Mouse (Mus musculus) kidney, embryonic 14.5 days (tissue): ENCODE data around the gene Zfp36l1. TPM values are rescaled to one million over a fixed set of nuclear protein-coding genes. Genes with fewer than 3 reads are reported as not detected.
A peak's percentile ranks its signal among the peaks of the same experiment; 100 is the strongest.

Experiments used
- ATAC-seq: fragments of 200-750 bp; cut with Nextera tagmentation; 2 replicates; pipeline ENCODE4 v1.8.0; 2017; ENCODE audit warnings: moderate number of reproducible peaks, mild to moderate bottlenecking, moderate TSS enrichment, moderate library complexity; ENCODE audit not compliant: low FRiP score, low TSS enrichment
- H3K27ac ChIP-seq: fragments of 300-500 bp; sonication (generic); 2 replicates; pipeline ENCODE4 v1.5.1; 2014; ENCODE audit warnings: low read depth, mild to moderate bottlenecking, low read length, moderate library complexity, mixed read lengths
- H3K27me3 ChIP-seq: fragments of 300-500 bp; sonication (generic); 2 replicates; pipeline ENCODE4 v1.6.1; 2014; ENCODE audit warnings: mild to moderate bottlenecking, low read length; ENCODE audit not compliant: control insufficient read depth, insufficient read depth
- H3K36me3 ChIP-seq: fragments of 300-500 bp; sonication (generic); 2 replicates; pipeline ENCODE4 v1.6.1; 2014; ENCODE audit warnings: low read length, mixed read lengths; ENCODE audit not compliant: control insufficient read depth, insufficient read depth
- H3K4me1 ChIP-seq: fragments of 300-500 bp; sonication (generic); 2 replicates; pipeline ENCODE4 v1.6.1; 2014; ENCODE audit warnings: low read length, mixed read lengths; ENCODE audit not compliant: control insufficient read depth, insufficient read depth
- H3K4me2 ChIP-seq: fragments of 300-500 bp; sonication (generic); replicated peaks from 2 replicates; pipeline ENCODE4 v1.6.1; 2014; ENCODE audit warnings: low read depth, mild to moderate bottlenecking, low read length
- H3K4me3 ChIP-seq: fragments of 300-500 bp; sonication (generic); 2 replicates; pipeline ENCODE4 v1.5.1; 2014; ENCODE audit warnings: mild to moderate bottlenecking, low read length
- H3K9ac ChIP-seq: fragments of 300-500 bp; sonication (generic); 2 replicates; pipeline ENCODE4 v1.6.1; 2014; ENCODE audit warnings: low read depth, mild to moderate bottlenecking, low read length, moderate library complexity
- H3K9me3 ChIP-seq: fragments of 300-500 bp; sonication (generic); 2 replicates; pipeline ENCODE4 v1.6.1; 2016; ENCODE audit warnings: low read length; ENCODE audit not compliant: control insufficient read depth
- WGBS: fragments of 180-500 bp; shearing (Covaris S2); extraction: QIAGEN DNeasy Blood & Tissue Kit; methylation state at CpG from one replicate; pipeline ENCODE4 v1.1.7; 2014; 5-methylcytosine and 5-hydroxymethylcytosine counted together
- polyA plus RNA-seq: library from polyadenylated mRNA; unstranded; fragments of >200 nt; fragmentation: Nextera tagmentation; extraction: Ambion mirVana; gene quantifications from 2 replicates; pipeline ENCODE4 v1.2.1, GENCODE M21; 2014

Gene Zfp36l1
- polyA plus RNA-seq, 1 experiment from 2014 or later = 175 TPM

DNA sequence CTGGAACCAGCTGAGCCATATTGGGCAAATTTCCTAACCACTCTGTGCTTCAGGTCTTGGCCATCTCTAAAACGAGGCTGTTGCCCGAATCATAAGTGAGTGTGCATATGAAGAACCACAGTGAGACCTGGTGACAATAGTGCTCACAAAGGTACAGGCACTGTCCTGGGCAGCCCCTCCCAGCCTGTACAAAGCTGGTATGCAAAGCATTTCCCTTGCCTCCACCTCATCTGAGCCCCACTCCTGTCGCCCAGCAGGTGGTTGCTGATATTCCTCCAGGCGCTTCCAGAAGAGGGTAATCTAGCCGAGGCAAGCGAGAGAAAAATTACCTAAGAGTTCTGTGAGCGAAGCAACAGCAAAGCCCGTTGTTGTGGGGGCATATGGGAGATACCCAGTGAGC lies 21.7 kb downstream of the Zfp36l1 start:
- peaks cover 29% of the 10 kb centered on the region for H3K4me1 ChIP-seq
- H3K4me2 ChIP-seq = no peak overlapping the region
- H3K36me3 ChIP-seq = no peaks in the 10 kb centered on the region
- peak; percentile 65 for ATAC-seq
- H3K9me3 ChIP-seq = no peaks in the 10 kb centered on the region
- H3K27me3 ChIP-seq = no peaks in the 10 kb centered on the region
- H3K9ac ChIP-seq = no peak overlapping the region
- peak overlapping the region; percentile 74; the same call in 1 of the 2 replicates for H3K27ac ChIP-seq
- H3K4me3 ChIP-seq = no peak overlapping the region
- 40% methylated on average over 8 of the region's 8 CpGs for WGBS

DNA sequence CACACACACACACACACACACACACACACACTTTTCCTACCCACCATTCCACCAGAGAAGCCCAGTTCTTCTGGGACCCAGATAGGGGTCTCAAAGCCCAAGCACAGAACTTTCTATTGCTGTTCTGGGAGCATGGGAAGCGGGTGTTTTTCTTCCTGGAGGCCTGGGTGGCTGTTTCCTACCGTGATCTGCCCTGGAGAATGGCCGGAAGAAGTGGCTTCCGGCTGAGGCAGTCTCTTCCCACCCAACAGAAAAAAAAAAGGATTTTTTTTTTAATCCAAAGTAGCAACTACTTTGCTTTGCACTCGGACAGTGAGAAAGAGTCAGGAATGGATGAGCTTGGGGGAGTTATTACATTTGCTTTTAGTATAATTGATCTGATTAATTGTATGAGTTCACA lies 22.3 kb downstream of the Zfp36l1 start:
- H3K9ac ChIP-seq = no peak overlapping the region
- H3K27ac ChIP-seq = peak overlapping the region; percentile 74; the same call in 1 of the 2 replicates
- no peak for ATAC-seq
- no peak overlapping the region for H3K4me2 ChIP-seq
- H3K9me3 ChIP-seq = no peaks in the 10 kb centered on the region
- H3K4me3 ChIP-seq = no peak overlapping the region
- H3K4me1 ChIP-seq = peaks cover 29% of the 10 kb centered on the region
- H3K27me3 ChIP-seq = no peaks in the 10 kb centered on the region
- WGBS = 57% methylated on average over 5 of the region's 5 CpGs
- H3K36me3 ChIP-seq = no peaks in the 10 kb centered on the region

DNA sequence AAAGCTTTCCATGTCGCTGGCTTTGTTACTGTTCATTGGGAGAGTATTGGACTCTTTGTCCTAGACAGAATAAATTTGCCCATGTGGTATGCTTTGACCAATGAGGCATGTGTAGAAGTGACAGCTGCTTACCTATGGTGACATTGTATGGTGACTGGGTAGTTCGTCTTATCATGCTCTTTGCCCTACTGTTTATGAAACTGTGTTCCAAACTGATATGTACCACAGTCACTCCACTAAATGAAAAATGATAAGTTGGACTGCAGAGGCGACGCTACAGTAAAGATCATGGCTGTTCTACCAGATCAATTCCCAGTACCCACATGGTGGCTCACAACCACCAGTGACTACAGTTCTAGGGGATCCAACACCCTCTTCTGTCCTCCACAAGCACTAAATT lies 24.7 kb downstream of the Zfp36l1 start:
- WGBS = 87% methylated on average over 4 of the region's 4 CpGs
- Histone ChIP-seq H3K4me1 (peaks cover 47% of the 10 kb centered on the region), H3K9me3 (no peaks in the 10 kb centered on the region), H3K36me3 (no peaks in the 10 kb centered on the region), H3K27ac (no peak overlapping the region), H3K9ac (no peak overlapping the region), H3K4me2 (no peak overlapping the region), H3K27me3 (no peaks in the 10 kb centered on the region), H3K4me3 (no peak overlapping the region)
- no peak for ATAC-seq

DNA sequence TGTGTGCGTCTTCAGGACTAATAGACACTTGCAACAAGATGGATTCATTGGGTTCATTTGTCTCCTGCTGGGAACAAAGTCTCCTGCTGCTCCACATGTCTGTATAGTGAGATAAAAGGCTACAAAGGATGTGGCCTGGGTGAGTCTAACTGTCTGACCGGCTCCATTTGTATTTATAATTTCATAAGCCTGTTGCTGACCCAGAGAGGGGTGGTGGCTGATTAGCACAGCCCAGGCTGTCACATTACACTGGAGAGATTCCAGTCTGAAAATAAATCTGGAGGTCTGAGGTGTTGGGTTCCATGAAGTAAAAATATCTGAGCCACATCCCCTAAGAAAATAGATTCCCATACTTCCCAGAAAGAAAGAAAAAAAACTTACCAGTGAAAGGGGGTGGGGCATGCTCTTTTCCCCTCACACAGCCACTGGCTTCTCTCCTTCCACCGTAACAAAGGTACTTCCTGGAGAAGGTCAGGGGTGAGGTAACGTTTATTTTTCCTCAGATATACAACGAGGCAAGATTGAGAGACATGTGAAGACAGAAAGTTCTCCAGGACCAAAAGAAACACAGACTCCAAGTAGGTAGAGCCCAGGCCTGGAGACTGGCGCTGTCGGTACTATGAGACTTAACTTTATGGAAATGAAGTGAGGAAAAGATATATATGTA lies 28.2 kb downstream of the Zfp36l1 start:
- no peak overlapping the region; the same call in 1 of the 2 replicates for H3K4me2 ChIP-seq
- 26% methylated on average over 7 of the region's 7 CpGs for WGBS

DNA sequence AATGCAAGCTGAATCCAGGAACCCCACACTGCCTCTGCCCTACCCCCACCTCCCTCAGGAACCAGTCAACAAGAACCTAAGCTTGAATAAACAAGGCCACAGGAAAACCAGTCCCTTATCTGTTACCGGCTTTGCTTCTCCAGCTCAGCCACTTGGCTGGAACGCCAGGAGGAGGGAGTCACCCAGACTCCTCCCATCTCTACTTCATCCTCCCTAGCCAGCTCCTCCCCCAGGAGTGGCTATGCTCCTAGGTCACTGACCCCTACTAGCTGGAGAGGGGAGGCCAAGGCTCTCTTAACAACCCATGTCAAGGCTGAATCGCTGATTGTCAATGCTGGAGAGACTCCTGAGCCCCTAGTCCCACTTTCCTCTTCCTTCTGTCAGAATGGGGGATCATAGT lies 28.9 kb downstream of the Zfp36l1 start:
- no peak overlapping the region for H3K4me2 ChIP-seq
- H3K36me3 ChIP-seq = no peaks in the 10 kb centered on the region
- H3K27ac ChIP-seq = peak overlapping the region; percentile 88
- H3K9ac ChIP-seq = no peak overlapping the region
- H3K27me3 ChIP-seq = no peaks in the 10 kb centered on the region
- peaks cover 35% of the 10 kb centered on the region for H3K4me1 ChIP-seq
- 2% methylated on average over 3 of the region's 3 CpGs for WGBS
- no peaks in the 10 kb centered on the region for H3K9me3 ChIP-seq
- ATAC-seq = peak; percentile 86
- H3K4me3 ChIP-seq = no peak overlapping the region

More for the DNA sequence above, 28.2 kb downstream of the Zfp36l1 start:
- Histone ChIP-seq H3K27ac (peak overlapping the region; percentile 88), H3K4me3 (no peak overlapping the region), H3K36me3 (no peaks in the 10 kb centered on the region), H3K27me3 (no peaks in the 10 kb centered on the region), H3K4me1 (peaks cover 39% of the 10 kb centered on the region), H3K9me3 (no peaks in the 10 kb centered on the region), H3K9ac (no peak overlapping the region)
- no peak for ATAC-seq

DNA sequence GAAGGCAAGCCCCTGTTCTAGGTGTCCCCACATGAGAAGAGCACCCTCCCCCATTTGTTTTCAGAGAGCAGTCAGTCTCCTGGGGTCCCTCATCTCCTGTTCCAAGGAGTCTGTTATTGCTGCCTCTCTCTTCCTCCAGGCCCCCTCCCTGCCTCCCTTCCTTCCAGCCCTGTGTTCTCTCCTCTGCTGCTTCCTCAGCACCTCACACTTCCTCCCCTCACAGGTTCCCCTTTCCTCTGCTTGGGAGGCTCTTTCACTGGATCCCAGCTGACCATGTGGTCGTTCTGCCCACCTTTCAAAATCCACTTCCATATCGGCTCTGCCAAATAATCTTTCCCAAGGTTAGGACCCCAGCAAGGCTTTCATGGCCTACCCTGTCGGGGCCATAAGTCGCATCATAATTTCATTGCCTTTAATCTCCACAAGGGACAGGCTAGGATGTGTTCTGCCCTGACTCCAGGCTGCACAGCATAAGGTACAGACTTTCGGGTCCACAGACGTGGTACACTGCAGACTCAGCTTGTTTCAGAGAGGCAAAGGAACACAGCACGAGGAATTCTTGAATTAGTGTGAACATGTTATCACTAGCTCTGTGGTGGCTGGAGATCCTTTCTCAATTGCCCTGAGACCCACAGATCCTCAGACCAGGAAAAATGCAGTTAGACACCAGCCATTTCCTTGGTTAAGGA lies 29.5 kb downstream of the Zfp36l1 start:
- peak overlapping the region; percentile 88 for H3K27ac ChIP-seq
- H3K4me3 ChIP-seq = no peak overlapping the region
- no peak overlapping the region for H3K9ac ChIP-seq
- H3K27me3 ChIP-seq = no peaks in the 10 kb centered on the region
- H3K36me3 ChIP-seq = no peaks in the 10 kb centered on the region
- WGBS = 35% methylated on average over 7 of the region's 7 CpGs
- ATAC-seq = no peak
- H3K4me2 ChIP-seq = no peak overlapping the region
- no peaks in the 10 kb centered on the region for H3K9me3 ChIP-seq
- peaks cover 35% of the 10 kb centered on the region for H3K4me1 ChIP-seq

DNA sequence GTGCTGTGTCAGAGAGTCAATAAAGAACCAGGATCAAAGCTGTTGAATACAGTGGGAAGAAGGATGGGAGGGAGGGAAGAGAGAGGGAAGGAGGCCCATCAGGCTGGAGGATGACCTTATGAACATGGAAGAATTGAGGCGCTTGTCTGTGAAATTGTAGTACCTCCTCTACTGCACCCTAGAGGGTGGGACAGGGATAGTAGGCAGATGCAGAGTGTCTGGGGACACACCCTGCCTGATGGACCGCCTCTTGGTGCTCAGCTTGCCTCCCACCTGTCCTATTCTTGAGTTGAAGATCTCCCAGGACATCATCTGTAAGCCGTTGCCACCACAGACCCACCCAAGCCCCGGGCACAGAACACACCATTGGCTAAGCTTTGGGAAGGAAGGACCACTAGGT lies 30.1 kb downstream of the Zfp36l1 start:
- no peak overlapping the region for H3K4me3 ChIP-seq
- no peak for ATAC-seq
- 89% methylated on average over 4 of the region's 4 CpGs for WGBS
- H3K4me1 ChIP-seq = peaks cover 35% of the 10 kb centered on the region
- no peaks in the 10 kb centered on the region for H3K36me3 ChIP-seq
- no peak overlapping the region for H3K9ac ChIP-seq
- H3K27ac ChIP-seq = peak overlapping the region; percentile 88; the same call in 1 of the 2 replicates
- H3K27me3 ChIP-seq = no peaks in the 10 kb centered on the region
- H3K4me2 ChIP-seq = no peak overlapping the region
- no peaks in the 10 kb centered on the region for H3K9me3 ChIP-seq

DNA sequence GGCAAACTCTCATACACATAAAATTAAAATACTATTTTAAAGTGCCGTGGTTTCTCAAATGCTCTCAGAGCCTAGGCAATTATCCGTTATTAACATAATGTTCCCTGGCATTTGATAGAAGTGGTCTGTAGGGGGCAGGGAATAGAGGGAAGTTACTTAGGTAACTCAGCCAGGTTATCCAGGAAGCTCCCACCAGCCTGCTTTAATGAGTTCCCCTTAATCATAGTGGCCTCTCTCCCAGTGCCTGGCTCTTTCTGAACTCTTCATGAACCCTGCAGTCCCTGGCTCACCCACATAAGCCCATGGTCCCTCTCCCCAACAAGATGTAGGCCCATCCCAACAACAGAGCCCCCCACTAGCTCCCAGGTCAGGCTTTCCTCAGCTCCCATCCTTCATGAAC lies 31.4 kb downstream of the Zfp36l1 start:
- H3K9me3 ChIP-seq = no peaks in the 10 kb centered on the region
- H3K4me2 ChIP-seq = no peak overlapping the region
- H3K4me3 ChIP-seq = no peak overlapping the region
- no peak overlapping the region for H3K9ac ChIP-seq
- WGBS = 29% methylated on average over 2 of the region's 2 CpGs
- peak; percentile 21; the same call in 1 of the 2 replicates for ATAC-seq
- H3K4me1 ChIP-seq = peaks cover 35% of the 10 kb centered on the region
- peak overlapping the region; percentile 56; the same call in 1 of the 2 replicates for H3K27ac ChIP-seq
- H3K27me3 ChIP-seq = no peaks in the 10 kb centered on the region
- H3K36me3 ChIP-seq = no peaks in the 10 kb centered on the region

DNA sequence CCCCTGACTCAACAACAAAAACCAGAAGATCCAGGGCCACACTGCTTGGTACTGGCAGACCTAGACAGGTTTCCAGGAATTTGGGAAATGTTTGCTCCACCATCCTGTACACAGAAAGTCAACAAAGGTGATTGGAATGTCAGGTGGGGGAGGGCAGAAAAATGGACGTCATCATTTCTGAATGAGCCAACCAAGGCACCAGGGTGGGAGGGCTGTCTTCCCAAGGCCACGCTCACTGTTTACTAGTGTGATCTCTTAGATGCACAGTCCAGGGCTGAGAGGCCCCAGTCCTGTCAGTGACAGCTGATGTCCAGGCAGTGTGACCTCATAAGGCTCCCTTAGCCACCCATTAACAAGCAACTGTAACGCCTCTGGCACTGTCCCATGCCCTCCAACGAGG lies 32.9 kb downstream of the Zfp36l1 start:
- H3K4me3 ChIP-seq = no peak overlapping the region
- no peak overlapping the region for H3K9ac ChIP-seq
- ATAC-seq = no peak
- H3K4me2 ChIP-seq = no peak overlapping the region
- no peak overlapping the region for H3K27ac ChIP-seq
- peaks cover 32% of the 10 kb centered on the region for H3K4me1 ChIP-seq
- no peaks in the 10 kb centered on the region for H3K9me3 ChIP-seq
- no peaks in the 10 kb centered on the region for H3K36me3 ChIP-seq
- no peaks in the 10 kb centered on the region for H3K27me3 ChIP-seq
- 80% methylated on average over 4 of the region's 4 CpGs for WGBS
